Mouse (Mus musculus): Measurements from ENCODE around the gene Thada. TPM values are rescaled to one million over a fixed set of nuclear protein-coding genes. Genes with fewer than 3 reads are reported as not detected.

The Thada gene
- polyA plus RNA-seq, 1 experiment, result 6.8 TPM

DNA sequence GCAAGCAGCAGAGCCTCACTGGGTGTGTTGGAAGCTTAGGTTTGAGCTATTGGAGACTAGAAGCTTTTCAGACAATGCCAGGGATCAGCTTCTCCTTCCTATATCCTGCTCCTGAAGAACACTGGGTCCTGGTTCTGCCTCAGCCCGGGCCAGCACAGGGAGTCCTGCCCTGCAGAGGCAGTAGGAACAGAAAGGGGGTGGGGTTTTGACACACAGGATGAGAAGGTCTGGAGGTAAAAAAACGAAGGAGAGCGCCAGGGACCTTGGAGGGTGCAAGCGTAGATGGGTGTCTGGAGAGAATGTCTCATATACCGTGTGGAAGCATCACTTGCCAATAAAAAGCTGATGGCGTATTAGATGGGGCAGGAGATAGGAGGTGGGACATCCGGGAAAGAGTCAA is 289.6 kb downstream of the Thada start:
- TF ChIP-seq POLR2A (IDR thresholded peaks at IDR 0.05; ENCODE audit: borderline replicate concordance, insufficient read depth, low read length) (no peak), CTCF (IDR thresholded peaks at IDR 0.05; ENCODE audit: borderline replicate concordance, insufficient read depth, low read depth, low read length) (no peak)
- H3K4me1 ChIP-seq (ENCODE audit: control insufficient read depth, insufficient read depth, low read length), result no peaks in the 10 kb centered on the region
- H3K27me3 ChIP-seq (ENCODE audit: control insufficient read depth, insufficient read depth, low read length), result no peaks in the 10 kb centered on the region
- WGBS, result 91% methylated on average over 7 of the region's 7 CpGs
- DNase-seq, result no peak
- no peak overlapping the region for H3K4me3 ChIP-seq (replicated peaks; ENCODE audit: insufficient read depth, low read depth, low read length)
- no peak overlapping the region for H3K27ac ChIP-seq (ENCODE audit: insufficient read depth, low read length)

- Histone ChIP-seq H3K4me1 (ENCODE audit: control insufficient read depth, insufficient read depth, low read length) (no peaks in the 10 kb centered on the region), H3K27me3 (ENCODE audit: control insufficient read depth, insufficient read depth, low read length) (no peaks in the 10 kb centered on the region), H3K4me3 (replicated peaks; ENCODE audit: insufficient read depth, low read depth, low read length) (no peak overlapping the region), H3K27ac (ENCODE audit: insufficient read depth, low read length) (no peak overlapping the region)
- DNase-seq, result no peak
- 96% methylated on average over 17 of the region's 17 CpGs for WGBS
- TF ChIP-seq POLR2A (IDR thresholded peaks at IDR 0.05; ENCODE audit: borderline replicate concordance, insufficient read depth, low read length) (no peak), CTCF (IDR thresholded peaks at IDR 0.05; ENCODE audit: borderline replicate concordance, insufficient read depth, low read depth, low read length) (no peak)
Observed at GRCm38 (mm10) chr17:84175196-84175595, 290.8 kb downstream of the Thada start.

GRCm38 (mm10) chr17:84167377-84167776 is 298.6 kb downstream of the Thada start:
- TF ChIP-seq POLR2A (IDR thresholded peaks at IDR 0.05; ENCODE audit: borderline replicate concordance, insufficient read depth, low read length), result no peak
- TF ChIP-seq CTCF (IDR thresholded peaks at IDR 0.05; ENCODE audit: borderline replicate concordance, insufficient read depth, low read depth, low read length), result no peak

GRCm38 (mm10) chr17:84166135-84166860 is 299.7 kb downstream of the Thada start:
- Histone ChIP-seq H3K27me3 (ENCODE audit: control insufficient read depth, insufficient read depth, low read length) (no peaks in the 10 kb centered on the region), H3K4me1 (ENCODE audit: control insufficient read depth, insufficient read depth, low read length) (no peaks in the 10 kb centered on the region), H3K27ac (ENCODE audit: insufficient read depth, low read length) (no peak overlapping the region), H3K4me3 (replicated peaks; ENCODE audit: insufficient read depth, low read depth, low read length) (no peak overlapping the region)
- no peak for DNase-seq
- WGBS, result 82% methylated on average over 9 of the region's 9 CpGs
- no peak for TF ChIP-seq CTCF (IDR thresholded peaks at IDR 0.05; ENCODE audit: borderline replicate concordance, insufficient read depth, low read depth, low read length)
- no peak for TF ChIP-seq POLR2A (IDR thresholded peaks at IDR 0.05; ENCODE audit: borderline replicate concordance, insufficient read depth, low read length)

More at GRCm38 (mm10) chr17:84167377-84167776, 298.6 kb downstream of the Thada start:
- DNase-seq, result no peak
- 94% methylated on average over 4 of the region's 4 CpGs for WGBS
- H3K4me1 ChIP-seq (ENCODE audit: control insufficient read depth, insufficient read depth, low read length), result no peaks in the 10 kb centered on the region
- H3K27me3 ChIP-seq (ENCODE audit: control insufficient read depth, insufficient read depth, low read length), result no peaks in the 10 kb centered on the region
- no peak overlapping the region for H3K4me3 ChIP-seq (replicated peaks; ENCODE audit: insufficient read depth, low read depth, low read length)
- H3K27ac ChIP-seq (ENCODE audit: insufficient read depth, low read length), result no peak overlapping the region

DNA sequence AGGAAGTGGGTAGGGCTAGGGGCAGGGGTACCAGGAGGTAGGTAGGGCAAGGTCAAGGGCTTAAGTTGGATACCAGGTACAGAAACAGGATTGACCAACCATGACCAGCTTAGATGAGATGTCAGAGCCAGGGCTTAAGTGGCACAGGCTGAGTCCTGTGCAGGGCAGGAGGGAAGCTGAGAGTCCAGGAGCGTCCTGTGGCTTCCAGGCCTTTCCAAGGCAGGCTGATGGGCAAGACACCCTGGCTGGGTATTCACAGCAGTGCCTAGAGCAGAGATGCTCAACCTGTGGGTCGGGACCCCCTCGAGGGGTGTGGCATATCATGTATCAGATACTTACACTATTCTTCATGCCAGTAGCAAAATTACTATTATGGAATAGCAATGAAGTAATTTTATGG is 300.3 kb downstream of the Thada start:
- Histone ChIP-seq H3K4me1 (ENCODE audit: control insufficient read depth, insufficient read depth, low read length) (no peaks in the 10 kb centered on the region), H3K27me3 (ENCODE audit: control insufficient read depth, insufficient read depth, low read length) (no peaks in the 10 kb centered on the region), H3K4me3 (replicated peaks; ENCODE audit: insufficient read depth, low read depth, low read length) (no peak overlapping the region), H3K27ac (ENCODE audit: insufficient read depth, low read length) (no peak overlapping the region)
- WGBS, result 76% methylated on average over 3 of the region's 3 CpGs
- TF ChIP-seq CTCF (IDR thresholded peaks at IDR 0.05; ENCODE audit: borderline replicate concordance, insufficient read depth, low read depth, low read length) (no peak), POLR2A (IDR thresholded peaks at IDR 0.05; ENCODE audit: borderline replicate concordance, insufficient read depth, low read length) (no peak)
- DNase-seq, result no peak

DNA sequence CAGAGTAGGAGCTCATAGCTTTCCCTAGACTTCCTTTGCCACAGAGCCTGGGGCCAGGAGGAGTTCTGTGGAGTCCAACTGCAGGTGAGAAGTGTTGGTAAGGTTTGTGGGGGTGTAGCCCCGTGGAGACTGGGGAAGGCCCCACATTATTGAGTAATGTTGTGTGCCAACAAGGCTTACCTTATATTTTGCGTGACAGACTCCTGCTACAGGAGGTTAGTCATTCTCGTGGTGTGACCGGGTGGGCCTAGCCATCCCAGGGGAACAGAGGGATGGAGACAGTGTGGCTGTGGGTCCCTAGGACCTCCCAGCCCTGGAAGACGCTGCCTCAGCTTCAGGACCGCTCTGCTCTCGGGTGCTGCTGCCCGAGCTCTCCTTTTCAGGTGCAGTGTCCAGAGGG is 301.9 kb downstream of the Thada start:
- 86% methylated on average over 8 of the region's 8 CpGs for WGBS

DNA sequence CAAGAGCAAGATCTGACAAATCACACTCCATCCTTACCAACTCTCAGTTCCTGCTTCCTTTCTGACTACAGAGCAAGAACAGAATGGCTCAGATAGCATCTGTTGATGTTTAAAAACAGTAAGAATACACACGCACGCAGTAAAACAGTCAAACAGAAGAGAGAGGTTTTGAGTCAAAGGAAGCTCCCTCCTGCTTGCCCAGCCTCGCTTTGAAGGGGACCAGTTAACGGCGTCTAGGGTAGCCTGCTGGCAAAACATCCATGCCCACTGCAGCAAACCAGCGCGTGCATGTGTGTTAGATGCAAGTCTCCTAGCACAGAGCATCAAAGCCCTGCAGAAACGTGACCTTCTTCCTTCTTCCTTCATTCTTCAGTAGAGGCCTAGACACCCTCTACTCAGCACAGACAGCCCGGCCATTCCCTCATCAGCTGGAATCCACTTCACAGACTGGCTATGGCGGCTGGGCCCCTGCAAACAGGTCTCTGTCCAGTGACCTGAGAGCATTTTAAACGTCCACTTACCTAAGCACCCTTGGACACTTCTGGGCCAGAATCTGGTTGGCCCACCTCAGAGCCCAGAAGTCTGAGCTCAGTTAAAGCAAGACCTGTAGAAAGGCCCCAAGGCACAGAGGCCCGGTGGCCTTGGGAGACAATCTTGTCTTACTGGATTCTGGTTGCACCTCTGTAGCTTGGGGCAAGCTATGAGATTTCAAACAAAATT is 302.8 kb downstream of the Thada start:
- no peak overlapping the region for H3K4me3 ChIP-seq (replicated peaks; ENCODE audit: insufficient read depth, low read depth, low read length)
- no peaks in the 10 kb centered on the region for H3K4me1 ChIP-seq (ENCODE audit: control insufficient read depth, insufficient read depth, low read length)
- no peak overlapping the region for H3K27ac ChIP-seq (ENCODE audit: insufficient read depth, low read length)
- no peak for DNase-seq
- no peaks in the 10 kb centered on the region for H3K27me3 ChIP-seq (ENCODE audit: control insufficient read depth, insufficient read depth, low read length)
- 87% methylated on average over 12 of the region's 12 CpGs for WGBS
- TF ChIP-seq POLR2A (IDR thresholded peaks at IDR 0.05; ENCODE audit: borderline replicate concordance, insufficient read depth, low read length) (no peak), CTCF (IDR thresholded peaks at IDR 0.05; ENCODE audit: borderline replicate concordance, insufficient read depth, low read depth, low read length) (no peak)

More for the DNA sequence above, 301.9 kb downstream of the Thada start:
- no peak for TF ChIP-seq POLR2A (IDR thresholded peaks at IDR 0.05; ENCODE audit: borderline replicate concordance, insufficient read depth, low read length)
- TF ChIP-seq CTCF (IDR thresholded peaks at IDR 0.05; ENCODE audit: borderline replicate concordance, insufficient read depth, low read depth, low read length), result no peak
- no peak for DNase-seq
- Histone ChIP-seq H3K27me3 (ENCODE audit: control insufficient read depth, insufficient read depth, low read length) (no peaks in the 10 kb centered on the region), H3K27ac (ENCODE audit: insufficient read depth, low read length) (no peak overlapping the region), H3K4me1 (ENCODE audit: control insufficient read depth, insufficient read depth, low read length) (no peaks in the 10 kb centered on the region), H3K4me3 (replicated peaks; ENCODE audit: insufficient read depth, low read depth, low read length) (no peak overlapping the region)

Measured in cerebellum, adult 2 months (tissue).